Mouse (Mus musculus) gastrocnemius, postnatal 25 days (tissue): ENCODE data around the gene Gm17093. TPM values are rescaled to one million over a fixed set of nuclear protein-coding genes. Genes with fewer than 3 reads are reported as not detected.
"Not testable (repeated sequence)": the region's sequence is repeated elsewhere in the genome, so short reads cannot be mapped to it uniquely, and the experiment has no call there.

Source experiments
- DNase-seq: peaks from one replicate; pipeline ENCODE4 v3.0.0; 2022
- long read RNA-seq, 2 experiments: library from polyadenylated mRNA; stranded (forward); transcript quantifications; one replicate each; pipeline ENCODE4 v2.0.0; 2021
- total RNA-seq, 2 experiments: library from RNA; stranded (reverse); gene quantifications; 1 replicate in 1 of 2; 2 replicates in 1 of 2; pipeline ENCODE4 v1.2.3; 2021

The Gm17093 gene
- not detected for total RNA-seq
- long read RNA-seq, experiment 1: 0 reads
- long read RNA-seq, experiment 2: 0 reads

GRCm38 (mm10) chr14:44517976-44518375, at the start of gene Gm17093:
Gene Gm17093 (plus strand): TSS chr14:44518276.
- DNase-seq: not testable (repeated sequence)

GRCm38 (mm10) chr14:44492163-44492562, 25.9 kb upstream of the Gm17093 start, which contains the start of gene BC061237:
Gene BC061237 (plus strand): TSS chr14:44492463.
- DNase-seq: not testable (repeated sequence)

GRCm38 (mm10) chr14:44547961-44548360, 29.9 kb downstream of the Gm17093 start:
- DNase-seq: not testable (repeated sequence)

Other genes starting within 250 kb of the Gm17093 start
- gene Gm8220, start 232.7 kb upstream of the Gm17093 start, total RNA-seq: not detected
- gene Gm5930, start 179.7 kb upstream of the Gm17093 start, total RNA-seq: not detected
- gene Gm8229, start 152.9 kb upstream of the Gm17093 start, total RNA-seq: not detected
- gene Gm3371, start 107.6 kb upstream of the Gm17093 start, total RNA-seq: not detected
- gene Gm8232, start 84.6 kb upstream of the Gm17093 start, total RNA-seq: not detected
- not detected for gene BC061237, start 25.8 kb upstream of the Gm17093 start, total RNA-seq
- gene Gm8247, start 64.9 kb downstream of the Gm17093 start, total RNA-seq: not detected
- not detected for gene Gm5624, start 109.7 kb downstream of the Gm17093 start, total RNA-seq
- gene Gm8257, start 188.2 kb downstream of the Gm17093 start, total RNA-seq: not detected
- not detected for gene Gm8267, start 232.1 kb downstream of the Gm17093 start, total RNA-seq